Mouse (Mus musculus) stomach, postnatal 0 days (tissue): ENCODE measurements around the gene Apba2.

Experiments used
- CTCF ChIP-seq: IDR thresholded peaks from 2 replicates; pipeline ENCODE4 v1.5.1; 2016; ENCODE audit warnings: antibody characterized with exemption, low read depth, mild to moderate bottlenecking, moderate library complexity
- EP300 ChIP-seq: optimal IDR thresholded peaks from 2 replicates; pipeline ENCODE3; 2016; ENCODE audit warnings: antibody characterized with exemption

DNA sequence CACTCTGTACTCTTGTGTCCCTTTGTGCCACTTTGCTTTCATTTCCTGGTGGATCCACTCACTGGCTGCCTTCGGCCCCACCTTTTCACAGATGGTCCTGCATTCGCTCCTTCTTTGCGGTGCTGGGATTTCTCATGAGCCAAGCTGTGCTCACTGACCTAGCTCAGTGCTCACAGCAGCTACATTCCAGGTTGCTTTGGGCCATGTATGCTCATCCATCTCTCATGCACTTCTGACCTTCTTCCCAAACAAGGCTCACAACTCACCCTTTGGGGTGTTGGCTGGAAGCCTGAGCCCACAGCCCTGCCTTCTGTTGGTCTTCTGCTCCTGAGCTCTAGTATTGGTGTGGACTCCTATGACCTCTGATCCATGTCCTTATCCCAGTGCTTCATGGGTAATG, 139.1 kb downstream of the Apba2 start:
- TF ChIP-seq EP300 (no peak), CTCF (no peak)
